Mouse (Mus musculus) ES-Bruce4 (cell line): ENCODE results near the gene Ttll9.

Experiments used
- EP300 ChIP-seq: IDR thresholded peaks from 2 replicates; pipeline ENCODE4 v1.6.1; 2011; ENCODE audit warnings: low read depth, low read length; ENCODE audit not compliant: insufficient read depth
- POLR2A ChIP-seq: IDR thresholded peaks from one replicate; pipeline ENCODE4 v1.8.1; 2011; ENCODE audit warnings: low read length; ENCODE audit not compliant: insufficient read depth

DNA sequence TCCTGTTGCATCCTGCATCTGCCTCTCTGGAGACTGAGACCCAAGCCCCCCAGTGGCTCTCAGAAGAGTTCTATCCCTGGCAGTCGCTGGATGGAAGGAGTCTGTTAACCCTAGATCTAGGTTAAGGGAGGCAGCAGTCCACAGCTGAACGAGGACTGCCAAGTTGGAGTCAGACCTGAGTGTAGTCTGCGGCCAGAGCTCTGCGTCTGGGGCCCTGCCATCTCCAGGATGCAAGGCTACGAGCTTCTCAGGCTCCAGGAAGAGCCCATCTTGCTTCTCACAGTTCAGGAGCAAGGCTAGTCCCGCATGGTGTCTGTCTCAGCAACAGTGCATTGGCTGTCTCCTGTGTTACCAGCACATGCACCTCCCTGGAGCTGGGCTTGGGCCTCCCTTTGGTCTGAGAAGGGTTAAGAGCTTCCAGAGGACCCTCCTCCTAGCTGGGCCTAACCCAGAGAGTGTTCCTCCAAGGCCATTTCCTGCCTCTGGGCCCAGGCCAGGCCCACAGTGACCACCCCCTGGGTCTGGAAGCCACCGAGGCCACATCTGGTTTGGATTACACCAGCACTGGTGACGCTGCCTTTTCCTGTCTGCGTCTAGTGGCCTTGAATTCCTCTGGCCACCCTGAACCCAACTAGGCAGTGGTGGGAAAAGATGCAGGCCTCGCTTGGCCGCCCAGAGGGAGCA lies 37.0 kb upstream of the Ttll9 start:
- TF ChIP-seq POLR2A (no peak), EP300 (no peak)
